Mouse (Mus musculus) midbrain, embryonic 15.5 days (tissue): ENCODE results near the gene Trub2. TPM values are rescaled to one million over a fixed set of nuclear protein-coding genes. Genes with fewer than 3 reads are reported as not detected.

ENCODE experiments used
- ATAC-seq: fragments of 200-750 bp; cut with Nextera tagmentation; replicated peaks from 2 replicates; pipeline ENCODE4 v1.8.0; 2017; ENCODE audit warnings: moderate TSS enrichment
- H3K27ac ChIP-seq: fragments of 300-500 bp; sonication (generic); 2 replicates; pipeline ENCODE4 v1.5.1; 2015; ENCODE audit warnings: mild to moderate bottlenecking, inconsistent platforms
- H3K27me3 ChIP-seq: fragments of 300-500 bp; sonication (generic); replicated peaks from 2 replicates; pipeline ENCODE4 v1.6.1; 2015; ENCODE audit warnings: inconsistent platforms
- H3K36me3 ChIP-seq: fragments of 300-500 bp; sonication (generic); replicated peaks from 2 replicates; pipeline ENCODE4 v1.6.1; 2015; ENCODE audit warnings: inconsistent platforms
- H3K4me1 ChIP-seq: fragments of 300-500 bp; sonication (generic); 2 replicates; pipeline ENCODE4 v1.6.1; 2015; ENCODE audit warnings: inconsistent platforms
- H3K4me2 ChIP-seq: fragments of 300-500 bp; sonication (generic); 2 replicates; pipeline ENCODE4 v1.6.1; 2015; ENCODE audit warnings: inconsistent platforms, mild to moderate bottlenecking, moderate library complexity
- H3K4me3 ChIP-seq: fragments of 300-500 bp; sonication (generic); 2 replicates; pipeline ENCODE4 v1.5.1; 2015; ENCODE audit warnings: mild to moderate bottlenecking, inconsistent platforms
- H3K9ac ChIP-seq: fragments of 300-500 bp; sonication (generic); 2 replicates; pipeline ENCODE4 v1.6.1; 2015; ENCODE audit warnings: mild to moderate bottlenecking, inconsistent platforms
- H3K9me3 ChIP-seq: fragments of 300-500 bp; sonication (generic); 2 replicates; pipeline ENCODE4 v1.6.1; 2016; ENCODE audit warnings: inconsistent platforms
- WGBS: fragments of 180-500 bp; shearing (Covaris S2); methylation state at CpG from one replicate; pipeline ENCODE4 v1.1.7; 2015; ENCODE audit warnings: mixed read lengths; 5-methylcytosine and 5-hydroxymethylcytosine counted together
- polyA plus RNA-seq: library from polyadenylated mRNA; unstranded; fragments of >200 nt; fragmentation: Nextera tagmentation; extraction: Ambion mirVana; gene quantifications from 2 replicates; pipeline ENCODE4 v1.2.1, GENCODE M21; 2015

Gene Trub2
- polyA plus RNA-seq, 1 experiment from 2014 or later = 39.8 TPM

GRCm38 (mm10) chr2:29713501-29713900, 74.8 kb downstream of the Trub2 start:
- 100% methylated on average over 2 of the region's 2 CpGs for WGBS
- Histone ChIP-seq H3K27ac (no peak overlapping the region), H3K9ac (no peak overlapping the region), H3K4me3 (no peak overlapping the region), H3K27me3 (no peaks in the 10 kb centered on the region), H3K4me1 (no peaks in the 10 kb centered on the region), H3K9me3 (no peaks in the 10 kb centered on the region), H3K36me3 (peaks cover 12% of the 10 kb centered on the region; the same call in 1 of the 2 replicates), H3K4me2 (no peak overlapping the region)
- ATAC-seq = no peak

GRCm38 (mm10) chr2:29711877-29712276, 76.4 kb downstream of the Trub2 start:
- Histone ChIP-seq H3K36me3 (peaks cover 22% of the 10 kb centered on the region), H3K27me3 (no peaks in the 10 kb centered on the region), H3K4me1 (no peaks in the 10 kb centered on the region), H3K4me3 (no peak overlapping the region), H3K4me2 (no peak overlapping the region), H3K9ac (no peak overlapping the region), H3K9me3 (no peaks in the 10 kb centered on the region), H3K27ac (no peak overlapping the region)
- ATAC-seq = no peak
- WGBS = 88% methylated on average over 5 of the region's 5 CpGs

Other genes starting within 250 kb of the Trub2 start
- 24.2 and 25.6 TPM in 2 replicates for gene Rapgef1, start 168.8 kb downstream of the Trub2 start, polyA plus RNA-seq
- gene Gm13420, start 36.8 kb downstream of the Trub2 start, polyA plus RNA-seq = 0.15 and 0.21 TPM in 2 replicates
- gene Gm13547, start 29.2 kb downstream of the Trub2 start, polyA plus RNA-seq = 0.89 TPM in 1 of 2 replicates, not detected in the other
- gene Coq4, start 1.0 kb downstream of the Trub2 start, polyA plus RNA-seq = 40.2 and 40.9 TPM in 2 replicates
- 45.9 and 50.9 TPM in 2 replicates for gene Slc27a4, start 14.1 kb upstream of the Trub2 start, polyA plus RNA-seq
- gene Urm1, start 31.6 kb upstream of the Trub2 start, polyA plus RNA-seq = 20.9 and 28.3 TPM in 2 replicates
- gene Cercam, start 80.7 kb upstream of the Trub2 start, polyA plus RNA-seq = 18.1 and 19.0 TPM in 2 replicates
- gene Odf2, start 100.7 kb upstream of the Trub2 start, polyA plus RNA-seq = 67.3 and 75.9 TPM in 2 replicates
- gene Gle1, start 146.9 kb upstream of the Trub2 start, polyA plus RNA-seq = 75.1 and 78.0 TPM in 2 replicates
- 238 and 239 TPM in 2 replicates for gene Sptan1, start 177.1 kb upstream of the Trub2 start, polyA plus RNA-seq